Mouse (Mus musculus): ENCODE measurements at regions not wholly inside any gene's neighbourhood (a gene's known extent, or its start where the extent isn't known, plus 50 kb on each side); places are given as distances from the start of the nearest gene placed in this dataset.

- no peak for DNase-seq
Observed at GRCm38 (mm10) chr13:119143351-119143750, 285.1 kb upstream of the Paip1 start.

DNA sequence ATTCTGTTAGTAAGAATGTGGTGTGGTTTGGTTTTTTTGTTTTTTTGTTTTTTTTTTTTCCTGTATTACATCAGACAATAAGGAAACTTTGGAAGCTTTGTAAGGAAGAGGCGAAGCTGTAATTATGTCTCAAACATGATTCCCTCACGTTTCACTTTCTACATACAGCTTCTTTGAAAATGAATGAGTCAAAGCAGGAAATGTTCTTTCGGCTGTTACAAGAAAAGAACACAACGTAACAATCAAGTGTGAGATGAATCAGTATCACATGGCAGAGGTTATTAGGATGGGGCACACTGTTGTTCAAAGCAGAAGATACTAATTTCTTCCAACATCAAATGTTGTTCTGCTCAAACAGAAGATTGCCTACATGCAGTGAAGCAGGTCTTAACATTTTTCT, 282.7 kb upstream of the Paip1 start:
- no peak for DNase-seq

DNA sequence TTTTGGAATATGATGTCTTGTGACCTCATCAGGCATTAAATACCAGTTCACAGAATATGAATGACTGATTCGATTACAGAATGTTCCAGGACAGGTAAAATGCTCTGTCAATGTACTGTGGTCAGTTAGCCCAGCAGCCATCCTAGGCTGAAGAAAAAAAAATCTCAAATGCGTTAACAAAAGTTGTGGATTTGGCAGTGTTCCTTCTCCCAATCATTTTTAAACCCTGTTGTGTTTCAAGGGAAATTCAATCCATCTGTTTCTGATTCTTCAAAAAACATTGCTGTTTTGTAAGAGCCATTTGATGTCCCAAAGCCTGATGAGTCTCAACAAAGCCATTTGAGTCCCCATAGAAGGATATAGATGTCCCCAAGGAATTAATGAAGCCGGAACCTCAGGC, 280.7 kb upstream of the Paip1 start:
- DNase-seq = no peak

GRCm38 (mm10) chr13:119149141-119149540, 279.3 kb upstream of the Paip1 start:
- DNase-seq = no peak

DNA sequence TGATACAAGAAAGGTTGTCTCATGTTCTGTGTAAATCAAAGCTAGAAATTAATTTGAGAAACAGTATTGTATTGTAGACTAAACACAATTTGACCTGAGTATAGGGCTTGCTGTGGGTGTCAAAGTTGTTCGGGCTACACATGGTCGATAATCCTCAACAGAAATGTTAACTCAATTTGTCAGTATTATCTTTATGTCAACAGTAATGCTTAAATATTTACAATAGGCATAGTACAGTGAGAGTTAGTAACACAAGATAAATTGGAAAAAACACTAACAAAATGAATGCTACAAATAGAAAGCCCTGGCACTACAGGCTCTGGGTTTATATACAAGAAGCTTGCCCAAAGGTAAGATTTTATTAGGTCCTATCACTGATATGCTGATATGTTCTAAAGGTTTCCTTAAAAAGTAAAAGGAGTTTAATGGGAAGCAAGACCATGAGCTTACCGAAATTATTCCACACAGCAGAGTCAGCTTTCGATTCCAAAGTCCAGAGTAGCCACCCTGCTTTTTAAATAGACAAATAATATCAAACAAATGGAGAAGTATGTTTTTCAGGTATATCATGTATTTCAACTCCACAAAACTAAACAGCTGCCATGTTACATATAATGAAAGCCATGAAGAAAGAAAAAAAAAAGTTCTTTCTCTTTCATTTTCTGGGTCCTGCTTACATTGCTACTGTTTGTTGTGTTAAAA, 277.4 kb upstream of the Paip1 start:
- DNase-seq = no peak

GRCm38 (mm10) chr13:119177753-119178152, 250.6 kb upstream of the Paip1 start:
- DNase-seq = no peak

- no peak for DNase-seq
Observed at GRCm38 (mm10) chr13:119178212-119178611, 250.2 kb upstream of the Paip1 start.

DNA sequence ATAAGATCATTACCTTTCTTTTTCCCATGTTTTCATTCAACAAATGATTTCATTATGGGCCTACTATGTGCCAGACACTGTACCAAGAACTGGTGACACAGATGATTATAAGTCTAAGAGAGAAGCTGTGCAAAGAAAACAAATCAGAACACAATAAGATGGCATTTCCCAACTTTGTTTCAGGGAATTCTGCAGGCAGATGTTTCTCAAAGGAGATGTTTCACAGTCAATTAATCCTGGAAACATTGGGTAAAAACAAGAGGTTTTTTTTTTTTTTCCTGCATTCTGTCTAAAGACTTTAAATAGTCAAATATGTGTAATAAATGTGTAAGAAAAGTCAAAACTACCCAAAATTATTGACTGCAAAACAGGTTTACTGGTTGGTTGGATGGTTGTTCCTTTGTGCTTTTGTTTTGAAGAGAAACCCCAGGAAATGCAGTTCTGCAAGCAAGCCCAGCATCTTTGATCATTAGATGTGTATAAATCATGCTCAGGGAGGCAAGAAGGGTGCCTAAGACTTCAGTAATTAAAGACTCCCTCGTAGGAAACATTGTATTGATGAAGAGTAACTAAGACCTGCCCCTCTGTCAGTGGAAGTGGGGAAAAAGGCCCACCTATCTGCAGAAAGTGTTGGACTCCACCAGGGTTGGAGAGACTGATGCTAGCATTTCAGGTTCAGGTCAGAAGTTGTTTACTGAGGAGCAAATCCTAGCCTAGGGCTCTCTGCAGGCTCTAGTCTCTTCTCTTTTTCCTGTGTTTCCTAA, 249.1 kb upstream of the Paip1 start:
- DNase-seq = no peak

DNA sequence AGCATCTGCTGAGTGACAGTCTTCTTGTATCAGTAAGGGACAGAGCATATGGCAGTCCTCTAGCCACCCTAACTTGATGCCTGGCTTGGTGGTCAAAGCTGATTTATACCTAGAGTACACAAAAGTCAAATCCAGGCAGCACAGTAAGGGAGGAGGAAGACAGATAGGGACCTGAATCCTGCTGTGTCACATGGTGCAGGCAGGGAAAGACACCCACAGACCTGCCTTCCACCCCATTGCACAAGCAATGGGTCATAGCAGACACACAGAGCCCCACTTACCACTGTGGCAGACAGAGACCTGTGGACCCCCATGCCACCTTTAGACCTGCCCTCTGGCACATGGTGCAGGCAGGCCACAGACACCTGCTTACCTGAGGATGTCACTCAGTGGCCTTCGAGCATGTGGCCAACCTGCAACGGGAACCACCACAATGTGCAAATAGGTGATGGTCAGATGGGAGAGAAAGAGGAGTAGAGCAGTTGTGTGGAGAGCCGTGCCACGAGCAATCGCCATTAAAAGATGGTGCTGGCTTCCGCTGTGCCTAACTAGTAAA, 244.0 kb upstream of the Paip1 start:
- DNase-seq = no peak

DNA sequence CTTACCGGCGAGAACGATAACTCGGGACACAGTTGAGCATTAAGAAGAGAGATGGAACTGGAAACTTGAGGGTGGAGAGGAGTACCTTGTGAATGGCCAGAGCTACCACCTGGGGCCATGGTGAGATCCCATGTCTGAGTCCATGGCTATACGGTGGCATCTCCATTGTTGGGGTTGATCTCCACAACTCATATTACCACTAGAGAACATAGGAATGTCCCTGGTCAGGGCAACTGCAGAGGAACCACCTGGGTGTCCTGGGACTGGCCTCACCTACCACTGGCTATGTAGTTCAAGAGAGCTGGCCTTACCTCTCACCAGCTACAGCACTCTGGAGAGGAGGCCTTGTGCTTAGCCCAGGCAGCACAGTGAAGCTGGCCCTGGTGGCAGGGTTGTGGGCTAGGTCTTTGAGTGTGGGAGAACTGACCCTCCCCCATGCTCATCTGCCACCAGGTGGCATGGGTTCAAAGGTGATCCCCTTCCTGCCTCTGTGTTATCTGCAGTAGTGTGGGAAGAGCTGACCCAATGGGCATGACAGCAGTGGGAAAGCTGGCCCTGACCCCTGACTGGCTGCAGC, 242.7 kb upstream of the Paip1 start:
- no peak for DNase-seq

DNA sequence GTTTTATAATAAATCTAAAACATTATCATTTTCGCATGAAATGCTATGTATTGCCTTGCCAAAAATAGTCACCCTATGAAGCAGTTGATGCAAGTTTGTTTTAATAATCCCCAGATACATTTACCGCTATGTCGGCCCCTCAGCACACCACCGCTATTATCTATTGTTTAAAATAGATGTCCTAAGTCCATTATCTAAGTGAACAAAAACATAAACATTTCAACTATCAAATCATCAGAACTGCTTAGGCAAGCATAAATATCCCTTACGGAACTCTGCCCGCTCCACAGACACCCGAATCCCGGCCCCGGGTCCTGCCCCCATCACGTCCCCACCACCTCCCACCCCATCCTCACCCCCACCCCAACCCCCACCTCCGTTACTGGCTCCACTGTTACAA, 196.8 kb upstream of the Paip1 start:
- DNase-seq = no peak

DNA sequence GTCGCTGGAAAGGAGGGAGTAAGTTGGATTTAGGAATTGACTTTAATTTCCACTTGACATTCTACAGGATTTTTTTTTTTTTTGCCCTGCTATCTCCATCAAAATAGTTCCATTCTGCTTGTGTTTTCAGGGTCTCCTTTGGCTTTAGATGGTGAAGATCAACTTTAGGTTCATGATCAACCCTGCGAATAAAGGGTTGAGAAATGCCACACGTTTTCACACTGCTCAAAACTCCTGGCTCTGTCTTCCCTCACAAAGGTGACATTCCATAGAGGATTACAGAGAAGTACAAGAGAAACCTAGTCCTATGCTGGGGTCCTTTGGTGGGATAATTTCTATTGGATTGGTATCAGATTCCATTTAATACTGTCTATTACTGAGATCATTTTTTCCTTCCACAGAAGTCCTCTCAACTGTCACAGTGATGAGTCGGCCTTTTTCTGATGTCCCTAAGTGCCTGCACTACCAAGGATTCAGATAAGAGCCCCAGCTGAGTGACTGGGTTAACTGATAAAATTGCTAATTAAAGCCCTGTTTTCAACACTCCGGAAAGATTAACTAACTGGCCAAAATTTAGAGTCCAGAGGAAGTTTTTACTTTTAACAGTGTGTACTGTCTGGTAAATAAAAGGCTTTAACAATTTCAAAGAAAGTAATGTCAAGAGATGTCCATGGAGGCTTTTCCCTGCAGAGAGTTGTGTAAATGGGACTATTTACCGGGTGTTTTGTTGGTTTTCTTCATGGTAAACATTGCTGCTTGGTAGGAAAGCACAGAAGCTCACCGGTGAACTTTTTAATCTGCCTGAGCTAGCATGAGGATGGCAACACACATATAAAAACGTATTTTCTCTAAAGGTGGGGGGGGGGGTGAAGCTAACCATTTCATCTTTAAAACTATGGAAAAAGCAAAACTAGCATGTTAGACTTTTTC, 196.0 kb upstream of the Paip1 start:
- DNase-seq = no peak

DNA sequence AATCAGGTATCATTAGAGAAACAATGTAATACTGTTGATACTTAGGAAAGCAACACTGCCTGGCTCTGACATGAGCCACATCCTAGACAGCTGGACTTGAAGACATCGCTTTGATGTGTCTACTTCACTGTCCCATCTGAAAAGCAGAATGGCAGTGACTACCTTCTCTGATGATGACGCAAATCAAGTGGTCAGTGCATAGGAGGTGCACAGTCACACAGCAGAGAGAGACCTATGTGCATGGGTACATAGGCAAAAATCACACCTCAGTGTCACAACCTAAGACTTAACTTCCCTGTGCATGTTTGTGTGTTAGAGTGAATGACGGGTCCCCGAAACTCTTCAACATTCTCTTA, 195.4 kb upstream of the Paip1 start:
- DNase-seq = no peak

GRCm38 (mm10) chr13:119233869-119234268, 194.5 kb upstream of the Paip1 start:
- no peak for DNase-seq

GRCm38 (mm10) chr13:119242358-119242757, 186.0 kb upstream of the Paip1 start:
- no peak for DNase-seq

DNA sequence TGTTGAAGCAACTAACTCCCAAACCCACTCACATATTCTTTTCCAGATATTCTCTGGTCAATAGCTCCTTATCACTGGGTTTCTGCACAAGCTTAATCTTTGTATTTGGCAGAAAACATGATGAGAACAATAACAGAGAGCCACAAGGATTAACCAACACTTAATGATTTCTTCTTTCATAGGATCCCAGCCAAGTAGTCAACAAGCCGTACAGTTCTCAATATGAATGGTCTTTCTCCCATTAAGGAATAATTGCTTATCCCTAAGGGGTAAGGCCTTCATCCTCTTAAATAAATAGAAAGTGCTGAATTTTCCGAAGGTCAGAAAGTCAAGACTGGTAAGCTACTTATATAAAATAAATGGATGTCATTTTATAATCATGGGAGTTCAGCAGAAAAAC, 181.3 kb upstream of the Paip1 start:
- DNase-seq = no peak

DNA sequence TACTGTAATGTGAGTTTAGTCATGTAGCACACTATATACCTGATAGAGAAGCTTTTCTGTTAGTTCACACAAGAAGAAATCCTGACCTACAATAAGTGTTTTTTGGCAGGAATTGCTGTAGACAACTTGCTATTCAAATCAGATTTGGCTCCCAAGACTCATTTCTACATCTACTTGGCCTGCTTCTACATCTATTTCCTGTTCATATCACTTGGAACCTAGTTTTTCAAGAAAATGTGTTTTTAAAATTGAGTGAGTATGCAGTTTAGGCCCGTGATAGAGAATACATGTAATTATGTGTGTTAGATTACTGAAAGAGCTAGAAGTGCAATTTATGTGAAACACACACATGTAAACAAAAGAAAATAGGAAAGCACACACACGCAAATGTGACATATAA, 176.4 kb upstream of the Paip1 start:
- no peak for DNase-seq

- DNase-seq = no peak
Observed at GRCm38 (mm10) chr13:119256350-119256749, 172.1 kb upstream of the Paip1 start.

GRCm38 (mm10) chr13:119258515-119258914, 169.9 kb upstream of the Paip1 start:
- no peak for DNase-seq

DNA sequence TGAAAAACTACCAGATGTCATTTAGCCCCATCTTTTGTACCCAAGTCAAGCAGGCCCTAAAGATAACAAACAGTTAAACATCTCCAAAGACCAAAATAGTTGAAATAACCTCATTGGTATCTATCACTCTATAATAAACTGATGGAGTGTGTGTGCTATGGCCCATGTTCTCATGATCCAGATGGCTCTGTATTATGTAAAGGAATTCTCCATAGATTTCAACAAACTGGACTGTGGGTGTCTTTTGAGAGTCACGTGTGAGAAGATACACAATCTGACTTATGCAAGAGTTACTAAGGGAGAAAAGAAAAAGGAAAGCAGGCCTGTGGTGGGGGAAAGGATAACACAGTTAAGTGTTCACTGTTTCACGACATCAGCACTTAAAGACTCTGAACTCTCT, 164.8 kb upstream of the Paip1 start:
- no peak for DNase-seq

- DNase-seq = no peak
Observed at GRCm38 (mm10) chr13:119267608-119268300, 160.6 kb upstream of the Paip1 start.

DNA sequence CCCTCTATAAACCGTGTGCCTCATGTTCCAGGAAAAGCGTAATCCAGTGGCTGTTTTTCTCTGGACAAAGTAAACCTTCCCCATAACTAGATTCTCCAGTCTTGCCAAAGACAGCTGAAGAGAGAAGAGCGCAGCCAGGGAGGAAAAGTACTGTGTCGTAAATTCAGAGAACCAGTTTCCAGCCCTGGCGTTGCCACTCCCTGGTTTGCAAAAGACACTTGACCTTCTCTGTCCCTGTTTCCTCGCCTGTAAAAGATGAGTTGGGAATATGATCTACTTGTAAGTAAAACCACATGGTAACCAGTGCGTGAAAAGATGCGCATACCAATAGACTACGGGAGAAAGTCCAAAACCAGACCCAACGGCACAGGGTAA, 160.1 kb upstream of the Paip1 start:
- no peak for DNase-seq
